34 mouse cellular contexts compared by ENCODE assay signal in the genomic region with DNA sequence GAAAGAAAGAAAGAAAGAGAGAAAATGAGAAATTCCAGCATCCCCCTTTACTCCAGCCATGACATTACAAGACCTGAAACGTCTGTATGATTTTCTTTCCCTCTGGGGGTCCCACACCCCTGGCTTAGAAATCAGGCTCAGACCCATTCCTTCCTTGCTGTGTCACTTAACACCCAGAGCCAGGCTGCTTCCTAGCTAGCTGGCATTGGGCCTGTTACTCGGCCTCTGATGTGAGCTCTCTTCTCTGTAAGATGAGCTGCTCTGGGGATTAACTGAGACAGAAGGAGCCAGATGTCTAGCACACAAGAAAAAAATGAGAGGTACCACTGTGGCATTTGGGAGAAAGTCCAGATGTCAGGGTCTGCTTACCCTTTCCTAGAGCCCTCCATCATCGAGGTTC. TPM values are rescaled to one million over a fixed set of nuclear protein-coding genes. Genes with fewer than 3 reads are reported as not detected.
A peak's percentile ranks its signal among the peaks of the same experiment; 100 is the strongest.
DNase-seq lines count a peak whose midpoint lies in the region; ATAC-seq and TF ChIP-seq lines count a peak whose summit lies in the region.
"Had no signal": no experiment of that assay in that cellular context is flagged by ENCODE, and none has a peak within 500 bp of the region (broad histone marks: within the 10 kb centered on the region; RNA-seq: fewer than 3 reads in every experiment).

No protein-coding gene starts in this region.

- no peak for TF ChIP-seq POLR2A in myocyte (IDR thresholded peaks at IDR 0.05; ENCODE audit: insufficient read length, low read depth)

- H3K4me1 ChIP-seq in embryonic facial prominence, embryonic 12.5 days = no peaks in the 10 kb centered on the region
- no peaks in the 10 kb centered on the region for H3K4me1 ChIP-seq in hindbrain, embryonic 11.5 days (replicated peaks; ENCODE audit: control insufficient read depth, insufficient read depth, low read length)
- H3K4me1 ChIP-seq: hindbrain, embryonic 12.5 days; limb, embryonic 15.5 days; liver, embryonic 13.5 days; midbrain, embryonic 10.5 days; midbrain, embryonic 15.5 days; neural tube, embryonic 12.5 days had no signal

- no peaks in the 10 kb centered on the region for H3K27me3 ChIP-seq in embryonic facial prominence, embryonic 12.5 days
- H3K27me3 ChIP-seq in myocyte (ENCODE audit: control insufficient read depth, insufficient read depth, insufficient read length) = no peaks in the 10 kb centered on the region
- no peaks in the 10 kb centered on the region for H3K27me3 ChIP-seq in hindbrain, embryonic 11.5 days (ENCODE audit: control insufficient read depth, insufficient read depth, low read length)
- H3K27me3 ChIP-seq: hindbrain, embryonic 12.5 days; intestine, embryonic 15.5 days; limb, embryonic 15.5 days; midbrain, embryonic 15.5 days; neural tube, embryonic 12.5 days had no signal

- no peaks in the 10 kb centered on the region for H3K79me2 ChIP-seq in myocyte (ENCODE audit: control insufficient read depth, insufficient read depth)

- H3K4me2 ChIP-seq in embryonic facial prominence, embryonic 12.5 days (replicated peaks) = no peak overlapping the region
- H3K4me2 ChIP-seq in myocyte (ENCODE audit: low read depth) = peak overlapping the region; percentile 47
- no peak overlapping the region for H3K4me2 ChIP-seq in hindbrain, embryonic 11.5 days (replicated peaks; ENCODE audit: low read depth, low read length)
- H3K4me2 ChIP-seq: hindbrain, embryonic 12.5 days; intestine, embryonic 15.5 days; limb, embryonic 15.5 days; liver, embryonic 13.5 days; midbrain, embryonic 15.5 days; neural tube, embryonic 12.5 days had no signal

- H3ac ChIP-seq in myocyte (ENCODE audit: control insufficient read depth, insufficient read length) = no peak overlapping the region

- DNase-seq in 3T3-L1 (ENCODE audit: low read depth, low spot score) = peak; percentile 62
- peak; percentile 10 to 27 for DNase-seq in gastrocnemius, adult 8-10 months (ENCODE audit: low spot score in 2 of 2)
- no peak for DNase-seq in adrenal gland, adult 18-20 months (ENCODE audit: low spot score in 2 of 2)
- no peak for DNase-seq in layer of hippocampus, adult 9-11 months
- no peak for DNase-seq in hindbrain, embryonic 11.5 days (ENCODE audit: low spot score)
- DNase-seq: adrenal gland, postnatal 10 days; B cell, adult 2 months; cerebellum, adult 11 months; cerebellum, adult 9-10 months; cerebellum, postnatal 36 days; heart, postnatal 14 days; kidney, adult 2 months; kidney, postnatal 36 days; liver, embryonic 13.5 days; lung, adult 18-20 months; lung, postnatal 10 days; right cerebral cortex, adult 18-20 months; thymus, adult 18-20 months; thymus, postnatal 25 days had no signal

- no peak overlapping the region for H3K27ac ChIP-seq in embryonic facial prominence, embryonic 12.5 days
- no peak overlapping the region for H3K27ac ChIP-seq in hindbrain, embryonic 11.5 days (ENCODE audit: low read depth, low read length)
- H3K27ac ChIP-seq: hindbrain, embryonic 12.5 days; hindbrain, postnatal 0 days; intestine, embryonic 15.5 days; layer of hippocampus, adult 2 months; limb, embryonic 15.5 days; liver, embryonic 13.5 days; midbrain, embryonic 10.5 days; midbrain, embryonic 15.5 days; neural tube, embryonic 12.5 days; stomach, postnatal 0 days had no signal

- H3K4me3 ChIP-seq in embryonic facial prominence, embryonic 12.5 days = no peak overlapping the region
- H3K4me3 ChIP-seq in myocyte = no peak overlapping the region
- H3K4me3 ChIP-seq in hindbrain, embryonic 11.5 days (ENCODE audit: low read depth, low read length) = no peak overlapping the region
- H3K4me3 ChIP-seq: hindbrain, embryonic 12.5 days; intestine, embryonic 15.5 days; layer of hippocampus, adult 2 months; limb, embryonic 15.5 days; liver, embryonic 13.5 days; midbrain, embryonic 10.5 days; midbrain, embryonic 15.5 days; neural tube, embryonic 12.5 days had no signal

- H3K36me3 ChIP-seq in embryonic facial prominence, embryonic 12.5 days = no peaks in the 10 kb centered on the region
- no peaks in the 10 kb centered on the region for H3K36me3 ChIP-seq in myocyte (ENCODE audit: control insufficient read depth, insufficient read depth)
- H3K36me3 ChIP-seq in hindbrain, embryonic 11.5 days (ENCODE audit: control insufficient read depth, insufficient read depth, low read length) = no peaks in the 10 kb centered on the region
- H3K36me3 ChIP-seq: hindbrain, embryonic 12.5 days; intestine, embryonic 15.5 days; limb, embryonic 15.5 days; liver, embryonic 13.5 days; midbrain, embryonic 10.5 days; midbrain, embryonic 15.5 days; neural tube, embryonic 12.5 days had no signal

- H3K9me3 ChIP-seq in embryonic facial prominence, embryonic 12.5 days = no peaks in the 10 kb centered on the region
- no peaks in the 10 kb centered on the region for H3K9me3 ChIP-seq in hindbrain, embryonic 11.5 days (ENCODE audit: control insufficient read depth, low read length)
- H3K9me3 ChIP-seq: hindbrain, embryonic 12.5 days; intestine, embryonic 15.5 days; limb, embryonic 15.5 days; liver, embryonic 13.5 days; midbrain, embryonic 10.5 days; midbrain, embryonic 15.5 days; neural tube, embryonic 12.5 days had no signal

- 23% methylated on average over 3 of the region's 3 CpGs for WGBS in embryonic facial prominence, embryonic 12.5 days
- WGBS in hindbrain, embryonic 11.5 days = 49% methylated on average over 3 of the region's 3 CpGs

- no peak overlapping the region for H3K9ac ChIP-seq in embryonic facial prominence, embryonic 12.5 days
- H3K9ac ChIP-seq in hindbrain, embryonic 11.5 days (ENCODE audit: low read depth, low read length) = no peak overlapping the region
- H3K9ac ChIP-seq: hindbrain, embryonic 12.5 days; intestine, embryonic 15.5 days; limb, embryonic 15.5 days; liver, embryonic 13.5 days; midbrain, embryonic 15.5 days; neural tube, embryonic 12.5 days had no signal

- peak; percentile 62; the same call in 1 of the 2 replicates for ATAC-seq in embryonic facial prominence, embryonic 12.5 days (ENCODE audit: insufficient number of reproducible peaks, insufficient read depth, low FRiP score, low TSS enrichment)
- ATAC-seq in hindbrain, embryonic 11.5 days (ENCODE audit: low FRiP score) = no peak
- ATAC-seq: forebrain, embryonic 16.5 days; hindbrain, postnatal 0 days; intestine, embryonic 15.5 days; midbrain, embryonic 15.5 days had no signal

TF ChIP-seq in myocyte, 11 proteins besides CTCF, POLR2A, EP300 and RAD21:
- peak in 1 of 3 experiments; percentile 31 for TF ChIP-seq MYOD1 (IDR thresholded peaks at IDR 0.05; ENCODE audit: control insufficient read depth in 1 of 3, insufficient read length in 2 of 3, low read depth in 2 of 3)
- no peak for TF ChIP-seq TCF3 (IDR thresholded peaks at IDR 0.05; ENCODE audit: insufficient read length, low read depth)

RNA-seq across cellular contexts. Expression of a gene that starts 7.0 kb away (rescaled TPM):
- 0.24 and 0.56 TPM in 2 replicates for polyA plus RNA-seq in embryonic facial prominence, embryonic 12.5 days (2016; fragmentation: Nextera tagmentation; extraction: Ambion mirVana)
- total RNA-seq in gastrocnemius, adult 8-10 months (2022) = not detected
- polyA plus RNA-seq in myocyte (2012; fragmentation: generic; extraction: Trizol) = 0.16 TPM
- under 1 TPM; 0.46 to 0.61 TPM for total RNA-seq in adrenal gland, adult 18-20 months (2021)
- polyA plus RNA-seq in hindbrain, embryonic 11.5 days (2014; fragmentation: Nextera tagmentation; extraction: Ambion mirVana) = 3.6 and 4.0 TPM in 2 replicates
- total RNA-seq: adrenal gland, postnatal 10 days; heart, adult 8-10 months; heart, postnatal 14 days; hindbrain, postnatal 0 days had no signal
- polyA plus RNA-seq: heart, embryonic 14.5 days; limb, embryonic 15.5 days; liver, embryonic 13.5 days; spleen, adult 2 months; stomach, postnatal 0 days had no signal

RNA-seq across cellular contexts. Expression of a gene that starts 7.0 kb away (rescaled TPM):
- polyA plus RNA-seq in embryonic facial prominence, embryonic 12.5 days (2016; fragmentation: Nextera tagmentation; extraction: Ambion mirVana) = 185 and 199 TPM in 2 replicates
- 100 to 1,000 TPM; 299 to 345 (median 329) TPM for total RNA-seq in gastrocnemius, adult 8-10 months (2022)
- polyA plus RNA-seq in myocyte (2012; fragmentation: generic; extraction: Trizol) = 299 TPM
- total RNA-seq in adrenal gland, adult 18-20 months (2021) = 100 to 1,000 TPM; 208 to 312 TPM
- 196 and 198 TPM in 2 replicates for polyA plus RNA-seq in hindbrain, embryonic 11.5 days (2014; fragmentation: Nextera tagmentation; extraction: Ambion mirVana)

RNA-seq across cellular contexts. Expression of a gene that starts 49.0 kb away (rescaled TPM):
- 15.5 and 22.3 TPM in 2 replicates for polyA plus RNA-seq in embryonic facial prominence, embryonic 12.5 days (2016; fragmentation: Nextera tagmentation; extraction: Ambion mirVana)
- 1 to 10 TPM; 1.2 to 1.5 (median 1.4) TPM for total RNA-seq in gastrocnemius, adult 8-10 months (2022)
- polyA plus RNA-seq in myocyte (2012; fragmentation: generic; extraction: Trizol) = 1.1 TPM
- total RNA-seq in adrenal gland, adult 18-20 months (2021) = 1 to 10 TPM in 1 of 2 experiments, under 1 TPM in 1; 0.76 to 1.5 TPM
- polyA plus RNA-seq in hindbrain, embryonic 11.5 days (2014; fragmentation: Nextera tagmentation; extraction: Ambion mirVana) = 0.93 and 1.3 TPM in 2 replicates

Comparison
In these comparisons a context has a peak if more than half of its experiments do, and no peak if none do; other contexts are left out.
1. DNase-seq: peak in 3T3-L1 (single experiment) and gastrocnemius, adult 8-10 months (2 of 2); none in adrenal gland, adult 18-20 months (0 of 2), layer of hippocampus, adult 9-11 months (single experiment) and hindbrain, embryonic 11.5 days (single experiment).